Mouse (Mus musculus): Measurements from ENCODE around the gene Pik3r2. TPM values are rescaled to one million over a fixed set of nuclear protein-coding genes. Genes with fewer than 3 reads are reported as not detected.

Gene Pik3r2
- polyA plus RNA-seq, 1 experiment = 51.5 TPM

DNA sequence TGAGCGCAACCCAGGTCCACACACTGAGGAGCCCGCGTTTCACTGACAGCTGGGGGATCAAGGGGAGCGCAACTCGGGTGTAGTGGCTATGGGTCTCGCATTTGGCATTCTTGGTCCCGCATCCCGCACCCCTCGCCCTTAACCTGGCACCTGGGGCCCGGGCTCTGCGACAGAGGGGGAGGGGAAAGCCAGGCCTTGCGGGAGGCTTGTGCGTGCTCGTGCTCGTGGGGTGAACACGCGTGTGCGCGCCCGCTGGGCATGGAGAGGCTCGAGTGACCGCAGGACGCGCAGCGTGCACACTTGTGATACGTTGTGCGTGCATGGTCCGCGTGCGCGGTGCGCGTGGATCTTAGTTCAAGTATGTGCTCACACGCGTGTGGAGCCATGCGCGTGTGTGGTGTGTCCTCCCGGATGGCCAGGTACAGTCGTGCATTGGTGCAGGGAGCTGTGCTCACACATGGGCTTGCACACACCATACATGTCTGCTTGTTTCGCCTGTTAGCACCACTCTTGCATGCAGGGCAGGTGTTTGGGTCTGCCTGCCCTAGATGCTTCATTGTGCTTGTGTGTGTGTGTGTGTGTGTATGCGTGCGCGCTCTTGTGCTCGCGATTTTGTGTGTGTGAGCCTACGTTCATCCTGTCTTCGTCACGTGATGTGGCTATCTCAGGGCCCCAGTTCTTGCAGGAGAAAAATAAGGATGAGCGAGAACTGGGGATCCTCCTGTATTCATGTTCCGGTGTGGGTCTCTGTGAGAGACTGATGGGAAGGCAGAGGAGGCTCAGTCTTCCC is 21.4 kb downstream of the Pik3r2 start:
- Histone ChIP-seq H3K4me3 (replicated peaks) (peak overlapping the region; percentile 93), H3K36me3 (replicated peaks; ENCODE audit: low read length) (peaks cover 40% of the 10 kb centered on the region), H3K9me3 (no peaks in the 10 kb centered on the region), H3K27me3 (replicated peaks) (peaks cover 5% of the 10 kb centered on the region), H3K4me1 (peaks cover 81% of the 10 kb centered on the region)
- TF ChIP-seq FLI1 (IDR thresholded peaks at IDR 0.05; ENCODE audit: low read length) (no peak), GATA1 (IDR thresholded peaks at IDR 0.05; ENCODE audit: borderline replicate concordance, low read length) (no peak)

DNA sequence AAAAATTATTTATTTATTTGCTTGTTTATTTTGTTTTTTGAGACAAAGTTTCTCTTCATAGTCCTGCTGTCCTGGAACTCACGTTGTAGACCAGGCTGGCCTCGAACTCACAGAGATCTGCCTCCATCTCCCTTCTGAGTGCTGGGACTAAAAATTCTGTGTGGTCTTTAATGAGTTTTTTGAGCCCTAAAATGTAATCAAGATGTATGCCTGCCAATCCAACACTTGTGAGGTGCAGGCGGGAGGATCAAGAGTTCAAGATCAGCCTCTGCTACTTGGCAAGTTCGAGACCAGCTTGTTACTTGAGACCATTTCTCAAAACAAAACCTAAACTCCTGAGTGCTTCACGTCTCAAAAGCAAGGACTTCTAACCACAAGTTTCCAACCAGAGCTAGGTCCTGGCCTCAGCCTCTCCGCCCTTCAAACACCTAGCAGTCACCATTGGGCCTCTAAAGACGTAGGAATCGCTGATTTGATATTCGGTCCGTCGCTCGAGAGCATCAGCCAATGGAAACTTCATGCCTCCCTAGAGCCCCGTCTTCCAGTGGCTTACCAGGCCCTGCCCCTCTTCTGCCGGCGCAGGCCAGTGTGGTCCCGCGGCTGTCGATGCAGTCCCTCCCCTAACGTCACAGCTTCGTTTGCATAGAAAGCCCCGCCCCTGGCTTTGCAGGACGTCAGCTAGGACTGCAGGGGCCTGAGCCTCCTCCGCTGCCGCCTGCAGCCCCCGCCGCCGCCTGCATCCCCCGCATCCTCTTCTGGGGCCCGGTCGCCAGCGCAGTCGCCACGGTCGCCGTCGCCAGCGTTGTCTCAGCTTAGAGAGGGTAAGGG is 22.3 kb downstream of the Pik3r2 start, which contains the start of gene Rab3a:
Gene Rab3a, plus strand, starts transcription at position 637 of the 828 bp plus-strand sequence.
- Histone ChIP-seq H3K9me3 (no peaks in the 10 kb centered on the region), H3K4me1 (peaks cover 72% of the 10 kb centered on the region)

DNA sequence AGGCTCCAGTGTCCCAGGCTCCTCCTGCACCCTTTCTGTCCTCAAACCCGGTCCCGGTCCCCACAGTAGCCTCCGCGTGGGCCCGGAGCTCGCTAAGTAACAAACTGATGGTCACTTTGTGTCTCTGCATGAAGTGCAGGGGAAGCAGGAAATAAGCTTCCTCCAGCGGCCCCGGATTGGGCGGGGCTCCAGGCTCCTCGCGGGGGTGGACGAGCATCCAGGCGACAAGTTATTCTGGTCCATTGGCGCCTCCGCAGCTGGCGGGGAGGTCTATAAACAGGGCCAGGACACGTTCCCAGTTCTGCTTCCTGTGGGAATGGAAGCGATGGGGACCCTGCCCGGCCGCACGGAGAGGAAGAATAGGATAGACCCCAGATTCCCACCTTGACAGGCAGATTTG is 23.4 kb downstream of the Pik3r2 start:
- TF ChIP-seq FLI1 (IDR thresholded peaks at IDR 0.05; ENCODE audit: low read length) = no peak
- no peak for TF ChIP-seq GATA1 (IDR thresholded peaks at IDR 0.05; ENCODE audit: borderline replicate concordance, low read length)
- peaks cover 61% of the 10 kb centered on the region for H3K4me1 ChIP-seq
- H3K4me3 ChIP-seq (replicated peaks) = peak overlapping the region; percentile 87
- H3K9me3 ChIP-seq = no peaks in the 10 kb centered on the region
- H3K27me3 ChIP-seq (replicated peaks) = peaks cover 24% of the 10 kb centered on the region
- peaks cover 27% of the 10 kb centered on the region for H3K36me3 ChIP-seq (replicated peaks; ENCODE audit: low read length)

More for the DNA sequence above, 22.3 kb downstream of the Pik3r2 start, which contains the start of gene Rab3a:
- Histone ChIP-seq H3K36me3 (replicated peaks; ENCODE audit: low read length) (peaks cover 37% of the 10 kb centered on the region), H3K27me3 (replicated peaks) (peaks cover 13% of the 10 kb centered on the region), H3K4me3 (replicated peaks) (peak within 1 kb of the TSS; percentile 93)
- TF ChIP-seq GATA1 (IDR thresholded peaks at IDR 0.05; ENCODE audit: borderline replicate concordance, low read length) (no peak), FLI1 (IDR thresholded peaks at IDR 0.05; ENCODE audit: low read length) (no peak)

DNA sequence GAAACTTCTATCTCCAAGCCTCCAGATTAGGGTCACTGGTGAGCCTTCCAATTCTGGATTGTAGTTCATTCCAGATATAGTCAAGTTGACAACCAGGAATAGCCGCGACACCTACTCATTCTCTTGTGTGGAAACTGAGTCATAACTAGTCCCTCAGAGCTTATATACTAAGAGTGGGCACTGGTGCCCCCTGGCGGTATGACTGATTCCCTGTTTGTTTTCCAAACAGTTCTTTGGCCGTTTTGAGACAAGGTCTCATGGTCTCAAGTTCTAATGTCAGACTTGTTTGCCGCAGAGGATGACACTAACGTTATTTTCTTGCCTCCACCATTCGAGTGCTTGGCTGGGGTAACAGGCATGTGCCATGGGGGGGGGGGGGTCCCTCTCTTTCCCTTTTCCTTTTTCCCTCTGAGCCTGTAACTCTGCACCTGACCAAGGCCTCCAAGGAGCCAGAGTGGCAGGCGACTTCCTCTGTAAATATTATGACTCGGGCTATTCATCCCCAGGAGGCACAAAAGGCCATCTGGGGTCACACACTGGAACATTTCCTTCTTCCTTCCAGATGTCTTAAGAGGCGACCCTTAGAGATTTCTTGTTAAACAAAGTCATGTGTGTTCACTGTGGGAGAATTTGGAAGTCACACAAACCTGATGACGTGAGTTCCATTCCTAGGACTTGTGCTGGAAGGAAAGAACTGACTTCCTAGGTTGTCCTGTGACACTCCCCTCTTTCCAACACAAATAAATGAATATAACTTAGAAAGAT is 24.3 kb downstream of the Pik3r2 start:
- Histone ChIP-seq H3K4me3 (replicated peaks) (peak overlapping the region; percentile 87), H3K27me3 (replicated peaks) (peaks cover 34% of the 10 kb centered on the region), H3K36me3 (replicated peaks; ENCODE audit: low read length) (peaks cover 17% of the 10 kb centered on the region), H3K4me1 (peaks cover 55% of the 10 kb centered on the region), H3K9me3 (no peaks in the 10 kb centered on the region)
- TF ChIP-seq GATA1 (IDR thresholded peaks at IDR 0.05; ENCODE audit: borderline replicate concordance, low read length) (no peak), FLI1 (IDR thresholded peaks at IDR 0.05; ENCODE audit: low read length) (no peak)

DNA sequence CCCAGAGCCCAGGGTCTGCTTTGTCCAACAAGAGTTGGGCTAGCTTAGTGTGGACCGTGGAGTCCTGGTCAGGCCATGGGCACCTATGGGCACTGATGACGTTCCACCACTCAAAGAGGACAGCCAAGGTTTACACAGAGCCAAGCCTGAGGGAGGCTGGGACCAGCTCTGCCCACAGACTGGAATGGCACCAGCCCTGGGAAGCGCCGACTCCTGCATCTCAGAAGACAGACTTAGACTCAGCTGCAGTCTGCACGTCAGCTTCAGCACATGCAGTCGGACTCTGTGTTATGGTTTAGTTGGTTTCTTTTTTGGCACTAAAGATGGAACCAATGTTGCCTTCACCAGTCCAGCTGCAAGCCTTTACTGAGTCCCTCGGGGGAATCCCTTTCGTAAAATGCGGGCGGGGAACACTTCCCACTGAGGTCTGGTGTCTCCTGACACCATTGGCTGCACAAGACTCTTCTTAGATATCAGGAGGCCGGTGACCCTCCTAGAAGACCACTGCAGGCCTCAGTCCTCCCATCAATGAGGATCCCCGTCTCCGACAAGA is 26.3 kb downstream of the Pik3r2 start:
- no peak for TF ChIP-seq GATA1 (IDR thresholded peaks at IDR 0.05; ENCODE audit: borderline replicate concordance, low read length)
- no peak for TF ChIP-seq FLI1 (IDR thresholded peaks at IDR 0.05; ENCODE audit: low read length)
- H3K36me3 ChIP-seq (replicated peaks; ENCODE audit: low read length) = no peaks in the 10 kb centered on the region

DNA sequence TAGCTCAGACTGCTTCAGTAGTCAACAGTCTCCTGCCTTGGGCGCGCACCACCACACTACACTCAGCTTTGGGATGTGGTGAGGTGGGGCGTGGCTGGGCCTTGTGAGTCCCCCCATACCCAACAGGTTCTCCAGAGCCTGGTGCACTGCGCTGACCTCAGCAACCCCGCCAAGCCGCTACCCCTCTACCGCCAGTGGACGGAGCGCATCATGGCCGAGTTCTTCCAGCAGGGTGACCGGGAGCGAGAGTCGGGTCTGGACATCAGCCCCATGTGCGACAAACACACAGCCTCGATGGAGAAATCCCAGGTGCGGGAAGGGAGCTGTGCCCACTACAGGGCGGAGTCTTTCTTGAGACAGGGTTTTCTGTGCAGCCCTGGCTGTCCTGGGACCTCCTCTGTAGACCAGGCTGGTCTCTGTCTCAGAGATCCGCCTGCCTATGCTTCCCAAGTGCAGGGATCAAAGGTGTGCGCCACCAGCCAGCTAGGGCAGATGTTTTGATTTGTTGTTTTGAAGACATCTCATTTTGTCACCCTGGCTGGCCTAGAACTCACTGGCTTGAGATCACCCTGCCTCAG is 27.3 kb downstream of the Pik3r2 start:
- Histone ChIP-seq H3K27me3 (replicated peaks) (peaks cover 62% of the 10 kb centered on the region), H3K9me3 (no peaks in the 10 kb centered on the region), H3K4me3 (replicated peaks) (no peak overlapping the region), H3K4me1 (peaks cover 41% of the 10 kb centered on the region), H3K36me3 (replicated peaks; ENCODE audit: low read length) (no peaks in the 10 kb centered on the region)
- TF ChIP-seq FLI1 (IDR thresholded peaks at IDR 0.05; ENCODE audit: low read length) (no peak), GATA1 (IDR thresholded peaks at IDR 0.05; ENCODE audit: borderline replicate concordance, low read length) (no peak)

More for the DNA sequence above, 26.3 kb downstream of the Pik3r2 start:
- Histone ChIP-seq H3K9me3 (no peaks in the 10 kb centered on the region), H3K4me1 (peaks cover 38% of the 10 kb centered on the region), H3K27me3 (replicated peaks) (peaks cover 53% of the 10 kb centered on the region), H3K4me3 (replicated peaks) (no peak overlapping the region)

DNA sequence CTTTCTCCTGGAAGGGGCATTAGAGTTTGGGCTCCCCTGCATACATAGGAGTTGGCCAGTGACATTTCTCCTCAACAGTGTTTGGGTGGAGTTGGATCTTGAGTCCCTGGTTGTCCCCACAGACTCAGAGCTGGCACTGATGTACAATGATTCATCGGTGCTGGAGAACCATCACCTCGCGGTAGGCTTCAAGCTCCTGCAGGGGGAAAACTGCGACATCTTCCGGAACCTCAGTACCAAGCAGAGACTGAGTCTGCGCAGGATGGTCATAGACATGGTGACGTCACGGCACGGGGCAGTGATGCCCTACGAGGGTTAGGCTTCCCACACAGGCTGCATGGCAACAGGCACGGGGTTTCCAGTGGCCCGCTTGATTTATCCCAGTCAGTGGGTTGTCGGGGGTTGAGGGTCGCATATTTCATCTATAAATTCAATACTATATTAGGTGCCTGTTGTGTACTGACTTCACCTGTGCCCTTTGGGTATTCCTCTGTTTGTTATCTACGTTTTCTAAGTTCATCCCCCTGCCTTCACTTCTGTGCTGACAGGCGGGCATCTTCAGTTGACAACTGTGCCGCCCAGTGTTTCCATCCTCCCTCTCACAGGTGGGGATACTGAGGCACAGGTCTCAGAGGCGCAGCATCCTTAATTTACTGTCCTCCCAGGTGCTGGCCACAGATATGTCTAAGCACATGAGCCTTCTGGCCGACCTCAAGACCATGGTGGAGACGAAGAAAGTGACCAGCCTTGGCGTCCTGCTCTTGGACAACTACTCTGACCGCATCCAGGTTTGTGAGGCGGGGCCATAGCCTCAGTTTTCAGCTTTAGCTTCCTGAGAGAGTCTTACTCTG is 28.0 kb downstream of the Pik3r2 start:
- Histone ChIP-seq H3K9me3 (no peaks in the 10 kb centered on the region), H3K4me1 (peaks cover 41% of the 10 kb centered on the region), H3K36me3 (replicated peaks; ENCODE audit: low read length) (no peaks in the 10 kb centered on the region), H3K4me3 (replicated peaks) (no peak overlapping the region), H3K27me3 (replicated peaks) (peaks cover 70% of the 10 kb centered on the region)
- TF ChIP-seq FLI1 (IDR thresholded peaks at IDR 0.05; ENCODE audit: low read length) (no peak), GATA1 (IDR thresholded peaks at IDR 0.05; ENCODE audit: borderline replicate concordance, low read length) (no peak)

DNA sequence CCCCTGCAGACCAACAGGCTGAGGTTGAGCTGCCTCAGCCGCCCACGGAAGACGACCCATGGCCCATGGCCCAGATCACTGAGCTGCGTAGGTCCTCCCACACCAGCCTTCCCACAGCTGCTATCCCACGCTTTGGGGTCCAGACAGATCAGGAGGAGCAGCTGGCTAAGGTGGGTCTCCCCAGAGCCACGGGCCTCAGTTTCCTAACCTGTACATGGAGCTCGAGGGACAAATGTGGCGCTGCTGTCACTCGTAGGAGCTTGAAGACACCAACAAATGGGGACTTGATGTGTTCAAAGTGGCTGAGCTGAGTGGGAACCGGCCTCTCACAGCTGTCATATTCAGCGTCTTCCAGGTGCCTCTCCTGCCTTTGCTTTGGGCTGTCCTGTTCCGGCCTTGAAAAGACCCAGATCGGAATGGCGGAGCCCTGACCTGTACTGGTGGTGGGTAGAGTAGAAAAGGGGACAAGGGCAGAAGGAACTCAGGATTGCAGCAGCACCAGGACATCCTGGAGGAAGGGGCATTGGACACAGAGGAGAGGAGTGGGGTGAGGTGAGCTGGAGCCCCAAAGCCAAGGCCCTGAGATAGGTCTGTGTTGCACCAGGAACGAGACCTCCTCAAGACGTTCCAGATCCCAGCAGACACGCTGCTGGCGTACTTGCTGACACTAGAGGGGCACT is 29.2 kb downstream of the Pik3r2 start:
- no peak overlapping the region for H3K4me3 ChIP-seq (replicated peaks)
- no peaks in the 10 kb centered on the region for H3K9me3 ChIP-seq
- H3K27me3 ChIP-seq (replicated peaks) = peaks cover 81% of the 10 kb centered on the region
- H3K4me1 ChIP-seq = peaks cover 36% of the 10 kb centered on the region
- TF ChIP-seq FLI1 (IDR thresholded peaks at IDR 0.05; ENCODE audit: low read length) (no peak), GATA1 (IDR thresholded peaks at IDR 0.05; ENCODE audit: borderline replicate concordance, low read length) (no peak)
- no peaks in the 10 kb centered on the region for H3K36me3 ChIP-seq (replicated peaks; ENCODE audit: low read length)
